Mouse (Mus musculus) lung, postnatal 0 days (tissue): ENCODE data around the gene Abca1.

Experiments
- CTCF ChIP-seq: IDR thresholded peaks from 2 replicates; pipeline ENCODE4 v1.5.1; 2016; ENCODE audit warnings: antibody characterized with exemption, mild to moderate bottlenecking
- EP300 ChIP-seq: IDR thresholded peaks from 2 replicates; pipeline ENCODE4 v1.6.1; 2016; ENCODE audit warnings: antibody characterized with exemption, mild to moderate bottlenecking, control low read depth

DNA sequence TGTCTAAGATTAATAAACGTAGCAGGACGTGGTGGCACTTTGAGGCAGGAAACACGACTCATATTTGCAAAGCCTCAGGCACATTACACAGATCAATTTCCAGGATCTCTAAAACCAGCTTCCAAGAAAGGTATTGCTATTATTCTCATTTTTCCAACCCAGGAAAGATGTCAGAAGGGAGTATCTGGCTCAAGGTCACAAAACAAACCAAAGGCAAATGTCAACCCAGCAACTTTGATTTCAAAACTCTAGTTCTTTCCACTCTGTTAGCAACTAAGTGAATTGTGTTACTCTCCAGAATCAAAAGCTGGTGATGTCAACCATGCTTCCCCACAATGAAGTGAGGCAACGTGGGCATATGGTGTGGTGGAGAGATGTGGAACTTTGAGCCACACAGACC is 41.1 kb downstream of the Abca1 start:
- TF ChIP-seq CTCF, result no peak
- TF ChIP-seq EP300, result no peak
